Mouse (Mus musculus): ENCODE data around the gene Actl10. TPM values are rescaled to one million over a fixed set of nuclear protein-coding genes. Genes with fewer than 3 reads are reported as not detected.
A peak's percentile ranks its signal among the peaks of the same experiment; 100 is the strongest.

Actl10 gene
- polyA plus RNA-seq, 1 experiment from 2014 or later: not detected

DNA sequence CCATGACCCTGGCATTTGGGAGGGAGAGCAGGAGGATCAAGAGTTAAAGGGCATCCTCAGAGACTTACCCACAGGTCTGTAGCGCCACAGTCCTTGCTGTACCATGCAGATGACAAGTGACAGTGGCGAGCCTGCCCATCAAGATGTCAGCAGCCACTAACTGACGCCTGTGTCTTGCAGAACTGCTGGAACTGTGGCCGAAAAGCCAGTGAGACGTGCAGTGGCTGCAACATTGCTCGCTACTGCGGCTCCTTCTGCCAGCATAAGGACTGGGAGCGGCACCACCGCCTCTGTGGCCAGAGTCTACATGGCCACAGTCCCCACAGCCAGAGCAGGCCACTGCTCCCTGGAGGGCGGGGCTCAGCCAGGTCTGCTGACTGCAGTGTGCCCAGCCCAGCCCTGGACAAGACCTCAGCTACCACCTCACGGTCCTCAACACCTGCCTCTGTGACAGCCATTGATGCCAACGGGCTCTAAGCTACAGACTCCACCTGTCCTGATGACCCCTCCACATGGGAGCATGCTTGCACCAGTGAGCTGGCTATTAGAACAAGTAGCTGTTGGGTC, 16.8 kb upstream of the Actl10 start:
- ATAC-seq: no peak
- Histone ChIP-seq H3K4me3 (ENCODE audit: low read depth, low read length) (no peak overlapping the region), H3K27ac (ENCODE audit: low read length) (no peak overlapping the region), H3K4me2 (replicated peaks; ENCODE audit: low read depth, low read length) (no peak overlapping the region), H3K36me3 (ENCODE audit: insufficient read depth, low read length) (peaks cover 18% of the 10 kb centered on the region; the same call in 1 of the 2 replicates), H3K9me3 (ENCODE audit: low read length) (no peaks in the 10 kb centered on the region), H3K9ac (replicated peaks; ENCODE audit: low read depth) (no peak overlapping the region), H3K27me3 (replicated peaks; ENCODE audit: insufficient read depth, low read length) (no peaks in the 10 kb centered on the region), H3K4me1 (ENCODE audit: insufficient read depth, low read depth, low read length) (no peaks in the 10 kb centered on the region)
- no peak for DNase-seq (ENCODE audit: low spot score)
- 90% methylated on average over 12 of the region's 12 CpGs for WGBS
- TF ChIP-seq EP300 (IDR thresholded peaks at IDR 0.05): no peak

DNA sequence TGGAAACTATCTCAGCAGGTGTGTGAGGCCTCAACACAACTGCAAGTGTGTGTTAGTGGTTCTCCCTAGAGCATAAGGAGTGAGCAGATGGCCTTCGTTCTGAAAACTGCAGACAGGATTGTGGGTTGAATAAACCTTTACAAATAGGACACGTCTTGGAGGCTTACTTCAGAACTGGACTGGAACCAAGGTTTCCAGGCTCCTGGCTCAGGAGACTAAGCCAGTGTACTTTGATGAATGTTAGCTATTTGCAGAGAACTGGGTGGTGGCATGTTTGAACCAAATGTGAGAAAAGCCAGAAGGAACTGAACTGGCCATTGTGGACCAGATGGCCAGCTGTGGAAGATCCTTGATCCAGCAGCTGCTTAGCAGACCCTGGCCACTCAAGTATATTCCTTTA, 13.3 kb upstream of the Actl10 start:
- Histone ChIP-seq H3K4me2 (replicated peaks; ENCODE audit: low read depth, low read length) (no peak overlapping the region), H3K4me1 (ENCODE audit: insufficient read depth, low read depth, low read length) (no peaks in the 10 kb centered on the region), H3K27ac (ENCODE audit: low read length) (no peak overlapping the region), H3K9me3 (ENCODE audit: low read length) (no peaks in the 10 kb centered on the region), H3K4me3 (ENCODE audit: low read depth, low read length) (no peak overlapping the region), H3K9ac (replicated peaks; ENCODE audit: low read depth) (no peak overlapping the region), H3K27me3 (replicated peaks; ENCODE audit: insufficient read depth, low read length) (no peaks in the 10 kb centered on the region), H3K36me3 (ENCODE audit: insufficient read depth, low read length) (peaks cover 13% of the 10 kb centered on the region; the same call in 1 of the 2 replicates)
- TF ChIP-seq CTCF (IDR thresholded peaks at IDR 0.05) (no peak), EP300 (IDR thresholded peaks at IDR 0.05) (no peak)
- 65% methylated on average over 2 of the region's 2 CpGs for WGBS
- DNase-seq (ENCODE audit: low spot score) (no peak), ATAC-seq (no peak)

DNA sequence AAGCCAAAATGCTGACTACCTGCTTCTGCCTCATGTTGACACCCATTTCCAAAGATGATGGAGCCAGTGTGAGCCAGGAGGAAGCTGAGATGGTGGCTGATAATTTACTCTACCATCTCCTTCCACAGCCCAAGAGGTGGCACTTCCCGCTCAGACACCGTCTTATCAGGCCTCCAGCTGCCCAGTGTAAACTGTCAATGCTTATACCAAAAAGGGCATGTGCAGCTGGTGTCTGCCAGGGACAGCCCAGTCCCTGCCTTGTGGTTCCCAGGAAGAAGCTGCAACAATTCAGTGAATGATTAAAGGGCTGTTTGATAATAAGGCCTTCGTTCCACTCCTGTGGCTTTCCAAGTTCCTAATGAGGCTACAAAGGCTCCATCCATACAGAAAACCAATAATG, 12.9 kb upstream of the Actl10 start:
- no peaks in the 10 kb centered on the region for H3K9me3 ChIP-seq (ENCODE audit: low read length)
- no peak for DNase-seq (ENCODE audit: low spot score)
- H3K27ac ChIP-seq (ENCODE audit: low read length): no peak overlapping the region
- H3K27me3 ChIP-seq (replicated peaks; ENCODE audit: insufficient read depth, low read length): no peaks in the 10 kb centered on the region
- WGBS: 49% methylated on average over 3 of the region's 3 CpGs
- no peak overlapping the region for H3K9ac ChIP-seq (replicated peaks; ENCODE audit: low read depth)
- ATAC-seq: no peak
- no peak overlapping the region for H3K4me2 ChIP-seq (replicated peaks; ENCODE audit: low read depth, low read length)
- TF ChIP-seq CTCF (IDR thresholded peaks at IDR 0.05): no peak
- no peak for TF ChIP-seq EP300 (IDR thresholded peaks at IDR 0.05)
- H3K4me3 ChIP-seq (ENCODE audit: low read depth, low read length): no peak overlapping the region
- H3K36me3 ChIP-seq (ENCODE audit: insufficient read depth, low read length): peaks cover 13% of the 10 kb centered on the region; the same call in 1 of the 2 replicates
- H3K4me1 ChIP-seq (ENCODE audit: insufficient read depth, low read depth, low read length): no peaks in the 10 kb centered on the region

DNA sequence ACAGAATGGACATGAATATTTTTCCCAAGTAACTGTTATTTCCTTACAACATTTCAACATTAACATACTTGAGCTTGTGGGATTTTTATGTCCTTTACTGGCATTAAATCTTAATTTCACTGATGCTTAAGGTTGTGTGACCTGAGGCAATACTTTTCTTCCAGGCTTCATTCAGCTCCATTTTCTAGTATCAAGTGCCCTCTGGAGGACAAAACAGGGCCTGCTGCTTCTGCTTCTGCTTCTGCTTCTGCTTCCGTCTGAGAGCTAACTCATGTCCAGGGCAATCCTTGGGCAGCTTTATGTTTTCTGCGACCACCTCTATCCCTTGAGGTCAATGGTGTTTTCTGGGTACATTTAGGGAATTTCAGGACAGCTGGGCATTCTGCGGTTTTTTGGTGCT, 11.9 kb upstream of the Actl10 start:
- peak; percentile 59 for DNase-seq (ENCODE audit: low spot score)

DNA sequence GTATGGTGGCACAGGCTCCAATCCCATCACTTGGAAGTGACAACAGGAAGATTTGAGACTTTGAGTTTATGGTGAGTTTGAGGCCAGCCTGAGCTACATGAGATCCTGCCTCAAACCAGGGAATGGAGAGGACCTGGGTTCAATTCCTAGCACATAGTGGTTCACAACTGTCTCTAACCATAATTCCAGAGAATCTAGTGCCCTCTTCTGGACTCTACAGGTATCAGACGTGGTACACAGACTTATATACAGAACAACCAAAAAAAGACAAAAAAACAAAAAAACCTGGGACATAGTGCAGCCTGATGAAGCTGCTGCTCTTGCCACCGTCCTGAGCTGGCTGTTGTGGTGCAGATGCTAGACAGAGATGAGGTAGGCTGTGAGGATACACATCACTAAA, 9.9 kb upstream of the Actl10 start:
- peak; percentile 18 for TF ChIP-seq CTCF (IDR thresholded peaks at IDR 0.05)
- no peak for TF ChIP-seq EP300 (IDR thresholded peaks at IDR 0.05)
- Histone ChIP-seq H3K4me1 (ENCODE audit: insufficient read depth, low read depth, low read length) (no peaks in the 10 kb centered on the region), H3K36me3 (ENCODE audit: insufficient read depth, low read length) (no peaks in the 10 kb centered on the region), H3K27me3 (replicated peaks; ENCODE audit: insufficient read depth, low read length) (no peaks in the 10 kb centered on the region), H3K9me3 (ENCODE audit: low read length) (no peaks in the 10 kb centered on the region), H3K27ac (ENCODE audit: low read length) (no peak overlapping the region), H3K9ac (replicated peaks; ENCODE audit: low read depth) (no peak overlapping the region), H3K4me2 (replicated peaks; ENCODE audit: low read depth, low read length) (no peak overlapping the region), H3K4me3 (ENCODE audit: low read depth, low read length) (no peak overlapping the region)
- no peak for DNase-seq (ENCODE audit: low spot score)
- no peak for ATAC-seq
- WGBS: 83% methylated on average over 2 of the region's 2 CpGs

More for the DNA sequence above, 11.9 kb upstream of the Actl10 start:
- 74% methylated on average over 3 of the region's 3 CpGs for WGBS
- Histone ChIP-seq H3K27me3 (replicated peaks; ENCODE audit: insufficient read depth, low read length) (no peaks in the 10 kb centered on the region), H3K27ac (ENCODE audit: low read length) (no peak overlapping the region), H3K36me3 (ENCODE audit: insufficient read depth, low read length) (peaks cover 7% of the 10 kb centered on the region; the same call in 1 of the 2 replicates), H3K9me3 (ENCODE audit: low read length) (no peaks in the 10 kb centered on the region), H3K4me2 (replicated peaks; ENCODE audit: low read depth, low read length) (no peak overlapping the region), H3K4me3 (ENCODE audit: low read depth, low read length) (no peak overlapping the region), H3K4me1 (ENCODE audit: insufficient read depth, low read depth, low read length) (no peaks in the 10 kb centered on the region), H3K9ac (replicated peaks; ENCODE audit: low read depth) (no peak overlapping the region)
- ATAC-seq: no peak
- TF ChIP-seq CTCF (IDR thresholded peaks at IDR 0.05): peak; percentile 75
- TF ChIP-seq EP300 (IDR thresholded peaks at IDR 0.05): no peak

DNA sequence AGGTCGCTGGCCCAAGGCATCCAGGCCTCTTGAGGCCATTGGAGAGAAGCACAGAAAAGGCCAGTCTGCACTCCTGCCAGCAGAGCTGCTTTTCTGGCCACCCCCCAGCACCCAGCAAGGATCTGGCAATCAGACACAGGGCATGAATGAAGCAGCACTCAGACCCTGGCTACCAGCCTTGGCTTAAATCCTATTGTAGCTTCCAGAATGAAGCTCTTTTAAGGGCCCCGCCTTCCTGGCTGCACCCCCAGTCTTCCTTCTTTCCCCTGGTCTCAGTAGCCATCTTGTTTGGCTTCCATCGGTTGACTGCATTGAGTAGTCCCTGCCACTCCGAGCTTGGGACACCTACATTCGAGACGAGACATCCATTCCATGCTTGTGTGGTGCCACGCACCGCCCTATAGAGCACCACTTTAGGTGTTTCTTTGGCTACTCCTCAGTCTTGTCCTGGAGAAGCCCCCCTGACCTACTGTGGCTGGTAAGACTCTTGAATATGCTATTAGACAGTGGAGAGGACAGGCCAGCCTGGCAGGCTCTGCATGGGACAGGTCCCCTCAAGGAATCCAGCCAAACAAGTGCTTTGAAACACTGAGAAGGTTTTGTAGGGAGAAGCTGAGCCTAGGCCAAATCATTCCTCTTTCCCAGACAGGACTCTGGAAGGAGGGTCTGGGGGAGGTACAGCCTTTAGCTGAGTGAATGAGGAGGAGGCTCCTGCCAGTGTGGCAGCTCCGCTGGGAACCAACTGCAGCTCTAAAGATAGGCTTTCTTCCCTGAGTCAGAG, 7.8 kb upstream of the Actl10 start:
- ATAC-seq (no peak), DNase-seq (ENCODE audit: low spot score) (no peak)
- H3K4me2 ChIP-seq (replicated peaks; ENCODE audit: low read depth, low read length): no peak overlapping the region
- 87% methylated on average over 9 of the region's 9 CpGs for WGBS
- H3K9ac ChIP-seq (replicated peaks; ENCODE audit: low read depth): no peak overlapping the region
- H3K4me1 ChIP-seq (ENCODE audit: insufficient read depth, low read depth, low read length): no peaks in the 10 kb centered on the region
- H3K27me3 ChIP-seq (replicated peaks; ENCODE audit: insufficient read depth, low read length): no peaks in the 10 kb centered on the region
- H3K9me3 ChIP-seq (ENCODE audit: low read length): no peaks in the 10 kb centered on the region
- H3K36me3 ChIP-seq (ENCODE audit: insufficient read depth, low read length): no peaks in the 10 kb centered on the region
- no peak for TF ChIP-seq EP300 (IDR thresholded peaks at IDR 0.05)
- no peak for TF ChIP-seq CTCF (IDR thresholded peaks at IDR 0.05)
- H3K27ac ChIP-seq (ENCODE audit: low read length): no peak overlapping the region
- no peak overlapping the region for H3K4me3 ChIP-seq (ENCODE audit: low read depth, low read length)
